Mouse (Mus musculus) hindbrain, postnatal 0 days (tissue): Measurements from ENCODE around the gene Fgd5. TPM values are rescaled to one million over a fixed set of nuclear protein-coding genes. Genes with fewer than 3 reads are reported as not detected.

Experiments
- ATAC-seq: fragments of 200-750 bp; cut with Nextera tagmentation; 2 replicates; pipeline ENCODE4 v1.8.0; 2017; ENCODE audit warnings: mild to moderate bottlenecking, moderate TSS enrichment, moderate library complexity
- DNase-seq: peaks from one replicate; pipeline ENCODE4 v3.0.0-alpha.2; 2015; ENCODE audit warnings: low spot score
- H3K27ac ChIP-seq: fragments of 300-500 bp; sonication (generic); 2 replicates; pipeline ENCODE4 v1.5.1; 2014; ENCODE audit warnings: mild to moderate bottlenecking
- H3K27me3 ChIP-seq: fragments of 300-500 bp; sonication (generic); 2 replicates; pipeline ENCODE4 v1.6.1; 2014; ENCODE audit warnings: low read length, mixed read lengths; ENCODE audit not compliant: insufficient read depth
- H3K36me3 ChIP-seq: fragments of 300-500 bp; sonication (generic); 2 replicates; pipeline ENCODE4 v1.6.1; 2014; ENCODE audit warnings: low read length, mixed read lengths; ENCODE audit not compliant: insufficient read depth
- H3K4me1 ChIP-seq: fragments of 300-500 bp; sonication (generic); 2 replicates; pipeline ENCODE4 v1.6.1; 2014; ENCODE audit warnings: antibody characterized with exemption, low read length, mixed read lengths; ENCODE audit not compliant: insufficient read depth
- H3K4me2 ChIP-seq: fragments of 300-500 bp; sonication (generic); 2 replicates; pipeline ENCODE4 v1.6.1; 2014; ENCODE audit warnings: low read depth, mild to moderate bottlenecking, low read length, moderate library complexity, mixed read lengths
- H3K4me3 ChIP-seq: fragments of 300-500 bp; sonication (generic); 2 replicates; pipeline ENCODE4 v1.5.1; 2014; ENCODE audit warnings: low read length
- H3K9ac ChIP-seq: fragments of 300-500 bp; sonication (generic); replicated peaks from 2 replicates; pipeline ENCODE4 v1.6.1; 2014; ENCODE audit warnings: mild to moderate bottlenecking, low read length, moderate library complexity, mixed read lengths
- H3K9me3 ChIP-seq: fragments of 300-500 bp; sonication (generic); 2 replicates; pipeline ENCODE4 v1.6.1; 2016; ENCODE audit warnings: low read length, mixed read lengths
- CTCF ChIP-seq: IDR thresholded peaks from 2 replicates; pipeline ENCODE4 v1.5.1; 2016; ENCODE audit warnings: antibody characterized with exemption, control low read depth, low read depth
- WGBS: fragments of 180-500 bp; shearing (Covaris S2); extraction: QIAGEN DNeasy Blood & Tissue Kit; methylation state at CpG from one replicate; pipeline ENCODE4 v1.1.7; 2014; 5-methylcytosine and 5-hydroxymethylcytosine counted together
- polyA plus RNA-seq: library from polyadenylated mRNA; unstranded; fragments of >200 nt; fragmentation: Nextera tagmentation; extraction: Ambion mirVana; gene quantifications from 2 replicates; pipeline ENCODE4 v1.2.1, GENCODE M21; 2015
- total RNA-seq: library from RNA; depleted of rRNA; stranded (reverse); fragments of >200 nt; gene quantifications from 2 replicates; pipeline ENCODE4 v1.2.3, GENCODE M21; 2014

Gene Fgd5
- total and polyA plus RNA-seq, 2 experiments from 2014 or later, result 9.4 to 17.7 TPM

GRCm38 (mm10) chr6:92057768-92058167 lies 79.1 kb downstream of the Fgd5 start:
- no peaks in the 10 kb centered on the region for H3K4me1 ChIP-seq
- ATAC-seq, result no peak
- H3K27ac ChIP-seq, result no peak overlapping the region
- no peaks in the 10 kb centered on the region for H3K36me3 ChIP-seq
- no peak overlapping the region for H3K4me3 ChIP-seq
- TF ChIP-seq CTCF, result peak; percentile 65
- no peaks in the 10 kb centered on the region for H3K27me3 ChIP-seq
- H3K9ac ChIP-seq, result no peak overlapping the region
- H3K4me2 ChIP-seq, result no peak overlapping the region
- 59% methylated on average over 2 of the region's 2 CpGs for WGBS
- DNase-seq, result peak; percentile 33
- H3K9me3 ChIP-seq, result no peaks in the 10 kb centered on the region

- H3K27me3 ChIP-seq, result no peaks in the 10 kb centered on the region
- no peak for DNase-seq
- 57% methylated on average over 5 of the region's 5 CpGs for WGBS
- no peak overlapping the region for H3K4me2 ChIP-seq
- TF ChIP-seq CTCF, result no peak
- no peaks in the 10 kb centered on the region for H3K4me1 ChIP-seq
- no peaks in the 10 kb centered on the region for H3K36me3 ChIP-seq
- no peak overlapping the region for H3K9ac ChIP-seq
- no peak overlapping the region for H3K4me3 ChIP-seq
- no peak overlapping the region for H3K27ac ChIP-seq
- no peak for ATAC-seq
- H3K9me3 ChIP-seq, result no peaks in the 10 kb centered on the region
Observed at GRCm38 (mm10) chr6:92061725-92062124, 83.0 kb downstream of the Fgd5 start.

- no peaks in the 10 kb centered on the region for H3K27me3 ChIP-seq
- WGBS, result 83% methylated on average over 2 of the region's 2 CpGs
- no peak for ATAC-seq
- no peak overlapping the region for H3K9ac ChIP-seq
- H3K27ac ChIP-seq, result no peak overlapping the region
- TF ChIP-seq CTCF, result no peak
- no peaks in the 10 kb centered on the region for H3K36me3 ChIP-seq
- H3K9me3 ChIP-seq, result no peaks in the 10 kb centered on the region
- H3K4me3 ChIP-seq, result no peak overlapping the region
- H3K4me2 ChIP-seq, result no peak overlapping the region
- no peaks in the 10 kb centered on the region for H3K4me1 ChIP-seq
- no peak for DNase-seq
Observed at GRCm38 (mm10) chr6:92063452-92063851, 84.8 kb downstream of the Fgd5 start.

GRCm38 (mm10) chr6:92064101-92064500 lies 85.4 kb downstream of the Fgd5 start:
- Histone ChIP-seq H3K4me2 (no peak overlapping the region), H3K27ac (no peak overlapping the region), H3K4me3 (no peak overlapping the region), H3K36me3 (no peaks in the 10 kb centered on the region), H3K27me3 (no peaks in the 10 kb centered on the region), H3K9me3 (no peaks in the 10 kb centered on the region), H3K4me1 (no peaks in the 10 kb centered on the region), H3K9ac (no peak overlapping the region)
- TF ChIP-seq CTCF, result no peak
- DNase-seq, result no peak
- WGBS, result 57% methylated on average over 10 of the region's 10 CpGs
- ATAC-seq, result no peak

- 56% methylated on average over 12 of the region's 12 CpGs for WGBS
- TF ChIP-seq CTCF, result peak; percentile 82
- peak; percentile 52 for ATAC-seq
Observed at GRCm38 (mm10) chr6:92065721-92066496, 87.2 kb downstream of the Fgd5 start.

GRCm38 (mm10) chr6:92067146-92067790 lies 88.6 kb downstream of the Fgd5 start:
- Histone ChIP-seq H3K4me2 (no peak overlapping the region), H3K4me3 (no peak overlapping the region), H3K27me3 (no peaks in the 10 kb centered on the region), H3K9ac (no peak overlapping the region), H3K36me3 (no peaks in the 10 kb centered on the region), H3K4me1 (no peaks in the 10 kb centered on the region), H3K27ac (no peak overlapping the region), H3K9me3 (no peaks in the 10 kb centered on the region)
- 28% methylated on average over 16 of the region's 16 CpGs for WGBS
- DNase-seq, result peak; percentile 87
- peak; percentile 100 for TF ChIP-seq CTCF
- peak; percentile 91 for ATAC-seq

More at GRCm38 (mm10) chr6:92065721-92066496, 87.2 kb downstream of the Fgd5 start:
- Histone ChIP-seq H3K4me3 (no peak overlapping the region), H3K9me3 (no peaks in the 10 kb centered on the region), H3K4me1 (no peaks in the 10 kb centered on the region), H3K27ac (no peak overlapping the region), H3K9ac (no peak overlapping the region), H3K27me3 (no peaks in the 10 kb centered on the region), H3K4me2 (no peak overlapping the region), H3K36me3 (no peaks in the 10 kb centered on the region)
- peak; percentile 79 for DNase-seq
